9 mouse cellular contexts compared by ENCODE assay signal in the genomic region with DNA sequence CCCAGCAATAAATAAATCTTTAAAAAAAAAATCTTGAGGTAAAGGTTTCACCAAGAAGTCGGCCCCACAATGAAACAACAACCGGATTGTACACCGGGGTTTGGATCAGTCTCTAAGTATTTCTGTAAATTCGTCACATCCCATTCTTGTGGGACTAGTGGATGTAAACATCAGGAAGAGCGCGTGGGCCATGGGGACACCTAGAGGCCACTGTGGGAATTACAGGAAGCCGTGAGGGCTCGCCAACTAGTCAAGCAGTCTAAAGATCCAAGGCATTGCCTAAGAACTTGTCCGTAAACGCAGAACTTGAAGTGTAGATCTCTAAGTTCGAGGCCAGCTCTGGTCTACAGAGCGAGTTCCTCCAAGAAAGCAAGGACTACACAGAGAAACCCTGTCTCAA. TPM values are rescaled to one million over a fixed set of nuclear protein-coding genes. Genes with fewer than 3 reads are reported as not detected.
DNase-seq lines count a peak whose midpoint lies in the region; ATAC-seq and TF ChIP-seq lines count a peak whose summit lies in the region.
"Had no signal": no experiment of that assay in that cellular context is flagged by ENCODE, and none has a peak within 500 bp of the region (broad histone marks: within the 10 kb centered on the region; RNA-seq: fewer than 3 reads in every experiment).

No protein-coding gene starts in this region.

- intact Hi-C loops in left cerebral cortex, adult 2 months (cut with DNase I) = no loop called here

- WGBS in hindbrain, embryonic 14.5 days = 38% methylated on average over 12 of the region's 12 CpGs
- 42% methylated on average over 12 of the region's 12 CpGs for WGBS in hindbrain, embryonic 13.5 days
- WGBS in embryonic facial prominence, embryonic 11.5 days = 32% methylated on average over 12 of the region's 12 CpGs

- TF ChIP-seq CTCF in left cerebral cortex, adult 2 months (IDR thresholded peaks at IDR 0.05) = peak; percentile 89

- peak; percentile 73 for DNase-seq in hindbrain, embryonic 14.5 days (ENCODE audit: low spot score)
- DNase-seq in CD8-positive naive resting alpha-beta T cell, adult 2 months (ENCODE audit: low read depth in 2 of 2, low spot score in 2 of 2) = peak; percentile 39 to 46
- DNase-seq in adrenal gland, postnatal 10 days = peak; percentile 77
- DNase-seq in embryonic facial prominence, embryonic 11.5 days (ENCODE audit: low spot score) = peak; percentile 80
- DNase-seq in left cerebral cortex, adult 2 months (ENCODE audit: extremely low spot score in 1 of 2, low spot score in 2 of 2) = no peak
- peak; percentile 75 for DNase-seq in naive thymus-derived CD4-positive, alpha-beta T cell, adult 2 months (ENCODE audit: low read depth)
- DNase-seq in urinary bladder, adult 18-20 months (ENCODE audit: low spot score in 2 of 2) = no peak

- peaks cover 11% of the 10 kb centered on the region; the same call in 1 of the 2 replicates for H3K4me1 ChIP-seq in hindbrain, embryonic 14.5 days (replicated peaks; ENCODE audit: control insufficient read depth, insufficient read depth, low read length)
- peaks cover 21% of the 10 kb centered on the region for H3K4me1 ChIP-seq in hindbrain, embryonic 13.5 days (replicated peaks)
- no peaks in the 10 kb centered on the region for H3K4me1 ChIP-seq in embryonic facial prominence, embryonic 11.5 days (ENCODE audit: control insufficient read depth, insufficient read depth, low read length)

- H3K9ac ChIP-seq in hindbrain, embryonic 14.5 days = no peak overlapping the region
- H3K9ac ChIP-seq in hindbrain, embryonic 13.5 days = no peak overlapping the region
- no peak overlapping the region for H3K9ac ChIP-seq in embryonic facial prominence, embryonic 11.5 days (replicated peaks; ENCODE audit: low read length)
- H3K9ac ChIP-seq: midbrain, embryonic 12.5 days had no signal

- H3K27me3 ChIP-seq in hindbrain, embryonic 14.5 days (ENCODE audit: control insufficient read depth, insufficient read depth, low read length) = peaks cover 11% of the 10 kb centered on the region; the same call in 1 of the 2 replicates
- H3K27me3 ChIP-seq in hindbrain, embryonic 13.5 days = peaks cover 15% of the 10 kb centered on the region; the same call in 1 of the 2 replicates
- 0 out of 2 replicates have a peak, but pooled peaks cover 2% of the 10 kb centered on the region for H3K27me3 ChIP-seq in embryonic facial prominence, embryonic 11.5 days (ENCODE audit: control insufficient read depth, insufficient read depth, low read length)

- peaks cover 19% of the 10 kb centered on the region for H3K36me3 ChIP-seq in hindbrain, embryonic 14.5 days (replicated peaks; ENCODE audit: control insufficient read depth, insufficient read depth)
- peaks cover 17% of the 10 kb centered on the region for H3K36me3 ChIP-seq in hindbrain, embryonic 13.5 days
- peaks cover 3% of the 10 kb centered on the region; the same call in 1 of the 2 replicates for H3K36me3 ChIP-seq in embryonic facial prominence, embryonic 11.5 days (replicated peaks; ENCODE audit: control insufficient read depth, insufficient read depth, low read depth, low read length)

- ATAC-seq in hindbrain, embryonic 14.5 days (ENCODE audit: low FRiP score) = no peak
- no peak for ATAC-seq in hindbrain, embryonic 13.5 days (ENCODE audit: low FRiP score)
- ATAC-seq in embryonic facial prominence, embryonic 11.5 days (replicated peaks; ENCODE audit: insufficient number of reproducible peaks, low FRiP score, low TSS enrichment, low read depth) = no peak

- H3K4me2 ChIP-seq in hindbrain, embryonic 14.5 days (replicated peaks) = no peak overlapping the region
- no peak overlapping the region for H3K4me2 ChIP-seq in hindbrain, embryonic 13.5 days
- no peak overlapping the region for H3K4me2 ChIP-seq in embryonic facial prominence, embryonic 11.5 days (ENCODE audit: low read depth, low read length)
- H3K4me2 ChIP-seq: midbrain, embryonic 12.5 days had no signal

- H3K4me3 ChIP-seq in hindbrain, embryonic 14.5 days (replicated peaks; ENCODE audit: low read length) = no peak overlapping the region
- no peak overlapping the region for H3K4me3 ChIP-seq in hindbrain, embryonic 13.5 days
- H3K4me3 ChIP-seq in embryonic facial prominence, embryonic 11.5 days (ENCODE audit: low read depth, low read length) = no peak overlapping the region
- no peak overlapping the region for H3K4me3 ChIP-seq in left cerebral cortex, adult 2 months
- H3K4me3 ChIP-seq: midbrain, embryonic 12.5 days had no signal

- no peaks in the 10 kb centered on the region for H3K9me3 ChIP-seq in hindbrain, embryonic 14.5 days (ENCODE audit: control insufficient read depth, low read length)
- no peaks in the 10 kb centered on the region for H3K9me3 ChIP-seq in hindbrain, embryonic 13.5 days
- H3K9me3 ChIP-seq in embryonic facial prominence, embryonic 11.5 days (replicated peaks; ENCODE audit: control insufficient read depth, low read length) = no peaks in the 10 kb centered on the region
- H3K9me3 ChIP-seq: midbrain, embryonic 12.5 days had no signal

- H3K27ac ChIP-seq in hindbrain, embryonic 14.5 days = no peak overlapping the region
- no peak overlapping the region for H3K27ac ChIP-seq in hindbrain, embryonic 13.5 days
- H3K27ac ChIP-seq in embryonic facial prominence, embryonic 11.5 days (replicated peaks; ENCODE audit: low read depth, low read length) = no peak overlapping the region
- H3K27ac ChIP-seq in left cerebral cortex, adult 2 months = no peak overlapping the region
- H3K27ac ChIP-seq: midbrain, embryonic 12.5 days had no signal

RNA-seq across cellular contexts. Expression of a gene that starts 2.0 kb away (rescaled TPM):
- polyA plus RNA-seq in hindbrain, embryonic 14.5 days (2014; fragmentation: Nextera tagmentation; extraction: Ambion mirVana) = 4.5 TPM in 2 replicates
- polyA plus RNA-seq in hindbrain, embryonic 13.5 days (2015; fragmentation: Nextera tagmentation; extraction: Ambion mirVana) = 3.2 and 5.9 TPM in 2 replicates
- total RNA-seq in adrenal gland, postnatal 10 days (2021) = 10 to 100 TPM; 11.6 to 15.3 TPM
- 3.3 and 4.0 TPM in 2 replicates for polyA plus RNA-seq in embryonic facial prominence, embryonic 11.5 days (2014; fragmentation: Nextera tagmentation; extraction: Ambion mirVana)
- total RNA-seq in left cerebral cortex, adult 2 months (2021) = 1 to 10 TPM; 7.3 to 7.9 TPM

RNA-seq across cellular contexts. Expression of a gene that starts 42.7 kb away (rescaled TPM):
- 33.9 and 38.8 TPM in 2 replicates for polyA plus RNA-seq in hindbrain, embryonic 14.5 days (2014; fragmentation: Nextera tagmentation; extraction: Ambion mirVana)
- 27.0 and 27.9 TPM in 2 replicates for polyA plus RNA-seq in hindbrain, embryonic 13.5 days (2015; fragmentation: Nextera tagmentation; extraction: Ambion mirVana)
- total RNA-seq in adrenal gland, postnatal 10 days (2021) = 10 to 100 TPM; 37.5 to 42.8 TPM
- polyA plus RNA-seq in embryonic facial prominence, embryonic 11.5 days (2014; fragmentation: Nextera tagmentation; extraction: Ambion mirVana) = 20.9 and 24.0 TPM in 2 replicates
- 10 to 100 TPM; 74.0 to 78.6 TPM for total RNA-seq in left cerebral cortex, adult 2 months (2021)

Comparison
In these comparisons a context has a peak if more than half of its experiments do, and no peak if none do; other contexts are left out.
1. DNase-seq: peak in hindbrain, embryonic 14.5 days (single experiment), CD8-positive naive resting alpha-beta T cell, adult 2 months (2 of 2), adrenal gland, postnatal 10 days (single experiment), embryonic facial prominence, embryonic 11.5 days (single experiment) and naive thymus-derived CD4-positive, alpha-beta T cell, adult 2 months (single experiment); none in left cerebral cortex, adult 2 months (0 of 2) and urinary bladder, adult 18-20 months (0 of 2).